Mouse (Mus musculus): ENCODE measurements around the gene Myrfl. TPM values are rescaled to one million over a fixed set of nuclear protein-coding genes. Genes with fewer than 3 reads are reported as not detected.

Myrfl gene
- polyA plus RNA-seq, 1 experiment from 2014 or later, result 7.3 TPM

DNA sequence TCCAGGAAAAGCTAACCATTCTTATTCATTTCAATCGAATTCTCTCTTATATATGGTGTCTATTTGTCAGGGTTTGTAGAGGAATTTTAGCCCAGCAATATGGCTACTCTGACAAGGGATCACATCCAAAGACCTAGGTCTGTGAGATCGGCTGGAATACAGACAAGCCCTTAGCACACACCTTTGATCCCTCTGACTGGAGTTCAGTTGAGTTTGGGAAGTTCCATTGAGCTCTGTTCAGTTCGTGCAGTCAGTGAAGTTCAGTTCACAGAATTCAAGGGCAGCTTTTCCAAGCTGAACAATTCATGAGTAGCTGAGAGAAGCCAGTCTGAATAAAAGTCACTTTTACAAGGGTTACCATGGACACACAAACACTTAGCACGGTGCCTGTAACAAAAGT lies 148.0 kb downstream of the Myrfl start:
- no peak for ATAC-seq
- Histone ChIP-seq H3K36me3 (ENCODE audit: control insufficient read depth, insufficient read depth) (no peaks in the 10 kb centered on the region), H3K4me3 (ENCODE audit: low read depth, low read length) (no peak overlapping the region), H3K4me1 (replicated peaks; ENCODE audit: control insufficient read depth, insufficient read depth, low read length) (no peaks in the 10 kb centered on the region), H3K27me3 (replicated peaks; ENCODE audit: control insufficient read depth, insufficient read depth, low read length) (no peaks in the 10 kb centered on the region), H3K4me2 (replicated peaks; ENCODE audit: low read depth) (no peak overlapping the region), H3K9me3 (ENCODE audit: control insufficient read depth) (no peaks in the 10 kb centered on the region), H3K9ac (ENCODE audit: low read depth, low read length) (no peak overlapping the region), H3K27ac (ENCODE audit: low read depth, low read length) (no peak overlapping the region)
- TF ChIP-seq CTCF (IDR thresholded peaks at IDR 0.05; ENCODE audit: low read depth), result no peak
- WGBS, result 88% methylated on average over 4 of the region's 4 CpGs

DNA sequence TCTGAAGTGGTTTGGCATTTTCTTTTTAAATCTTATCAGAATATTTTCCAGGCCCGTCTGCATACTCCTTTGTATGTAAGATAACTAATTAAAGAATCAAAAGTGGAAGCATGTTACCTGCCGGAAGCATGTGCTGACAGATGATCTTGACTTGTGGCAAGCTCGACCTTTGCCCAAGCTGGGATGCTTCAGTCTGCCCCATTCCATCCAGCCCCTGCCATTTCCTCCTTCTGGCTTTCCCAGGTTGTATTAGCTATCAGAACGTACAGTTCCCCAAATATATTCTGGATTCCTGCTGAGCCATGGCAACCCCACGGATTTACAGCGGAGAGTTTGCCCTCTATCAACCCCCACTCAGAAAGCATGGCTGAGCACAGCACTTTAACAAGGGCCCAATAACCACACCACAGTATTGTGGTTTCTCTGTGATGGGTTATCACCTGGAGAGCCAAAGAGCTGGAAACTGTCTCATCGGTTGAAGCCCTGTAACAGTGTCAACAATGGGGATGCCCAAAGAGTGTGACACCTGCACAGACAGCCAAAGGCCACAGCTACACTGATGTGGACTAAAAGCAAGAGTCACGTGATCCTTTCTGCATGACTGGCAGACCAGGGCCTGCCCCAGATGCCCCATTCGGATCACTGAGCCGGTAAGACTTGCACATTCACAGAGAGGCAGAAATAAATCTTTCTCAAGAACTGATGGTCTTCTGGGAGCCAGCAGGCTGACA lies 150.3 kb downstream of the Myrfl start:
- Histone ChIP-seq H3K9ac (ENCODE audit: low read depth, low read length) (no peak overlapping the region), H3K27me3 (replicated peaks; ENCODE audit: control insufficient read depth, insufficient read depth, low read length) (no peaks in the 10 kb centered on the region), H3K9me3 (ENCODE audit: control insufficient read depth) (no peaks in the 10 kb centered on the region), H3K4me3 (ENCODE audit: low read depth, low read length) (no peak overlapping the region), H3K27ac (ENCODE audit: low read depth, low read length) (no peak overlapping the region), H3K4me2 (replicated peaks; ENCODE audit: low read depth) (no peak overlapping the region), H3K36me3 (ENCODE audit: control insufficient read depth, insufficient read depth) (no peaks in the 10 kb centered on the region), H3K4me1 (replicated peaks; ENCODE audit: control insufficient read depth, insufficient read depth, low read length) (no peaks in the 10 kb centered on the region)
- TF ChIP-seq CTCF (IDR thresholded peaks at IDR 0.05; ENCODE audit: low read depth), result no peak
- ATAC-seq, result no peak
- 66% methylated on average over 10 of the region's 10 CpGs for WGBS

GRCm38 (mm10) chr10:116742696-116743095 lies 154.0 kb downstream of the Myrfl start:
- Histone ChIP-seq H3K36me3 (ENCODE audit: control insufficient read depth, insufficient read depth) (no peaks in the 10 kb centered on the region), H3K4me1 (replicated peaks; ENCODE audit: control insufficient read depth, insufficient read depth, low read length) (no peaks in the 10 kb centered on the region), H3K4me3 (ENCODE audit: low read depth, low read length) (no peak overlapping the region), H3K9me3 (ENCODE audit: control insufficient read depth) (no peaks in the 10 kb centered on the region), H3K27me3 (replicated peaks; ENCODE audit: control insufficient read depth, insufficient read depth, low read length) (no peaks in the 10 kb centered on the region), H3K4me2 (replicated peaks; ENCODE audit: low read depth) (no peak overlapping the region), H3K9ac (ENCODE audit: low read depth, low read length) (no peak overlapping the region), H3K27ac (ENCODE audit: low read depth, low read length) (no peak overlapping the region)
- no peak for TF ChIP-seq CTCF (IDR thresholded peaks at IDR 0.05; ENCODE audit: low read depth)
- ATAC-seq, result no peak
- WGBS, result 78% methylated on average over 2 of the region's 2 CpGs

- Histone ChIP-seq H3K9me3 (ENCODE audit: control insufficient read depth) (no peaks in the 10 kb centered on the region), H3K27me3 (replicated peaks; ENCODE audit: control insufficient read depth, insufficient read depth, low read length) (no peaks in the 10 kb centered on the region), H3K4me3 (ENCODE audit: low read depth, low read length) (no peak overlapping the region), H3K9ac (ENCODE audit: low read depth, low read length) (no peak overlapping the region), H3K4me1 (replicated peaks; ENCODE audit: control insufficient read depth, insufficient read depth, low read length) (no peaks in the 10 kb centered on the region), H3K36me3 (ENCODE audit: control insufficient read depth, insufficient read depth) (no peaks in the 10 kb centered on the region), H3K4me2 (replicated peaks; ENCODE audit: low read depth) (no peak overlapping the region), H3K27ac (ENCODE audit: low read depth, low read length) (no peak overlapping the region)
- no peak for ATAC-seq
- TF ChIP-seq CTCF (IDR thresholded peaks at IDR 0.05; ENCODE audit: low read depth), result no peak
- 75% methylated on average over 8 of the region's 8 CpGs for WGBS
Measured at GRCm38 (mm10) chr10:116742189-116742588, 154.5 kb downstream of the Myrfl start.

DNA sequence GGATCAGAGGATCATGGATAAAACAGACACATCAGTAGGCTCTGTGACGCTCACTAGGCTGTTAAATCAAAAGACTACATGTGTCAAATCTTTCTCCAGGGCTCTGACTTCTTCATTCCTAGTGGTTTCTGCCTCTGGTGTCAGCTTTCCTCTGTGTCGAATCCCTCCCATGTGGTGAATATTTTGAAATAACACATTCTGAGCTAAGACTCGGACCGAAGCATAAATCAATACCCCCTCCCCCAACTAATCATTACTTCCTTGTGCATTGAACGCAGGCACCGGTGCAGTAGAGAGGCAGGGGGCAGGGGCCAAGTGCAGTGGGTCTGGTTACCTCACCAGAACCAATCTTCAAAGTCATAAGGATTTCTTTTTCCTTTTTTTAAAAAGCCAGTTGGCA lies 155.4 kb downstream of the Myrfl start:
- Histone ChIP-seq H3K27ac (ENCODE audit: low read depth, low read length) (no peak overlapping the region), H3K4me3 (ENCODE audit: low read depth, low read length) (no peak overlapping the region), H3K9me3 (ENCODE audit: control insufficient read depth) (no peaks in the 10 kb centered on the region), H3K27me3 (replicated peaks; ENCODE audit: control insufficient read depth, insufficient read depth, low read length) (no peaks in the 10 kb centered on the region), H3K9ac (ENCODE audit: low read depth, low read length) (no peak overlapping the region), H3K36me3 (ENCODE audit: control insufficient read depth, insufficient read depth) (no peaks in the 10 kb centered on the region), H3K4me1 (replicated peaks; ENCODE audit: control insufficient read depth, insufficient read depth, low read length) (no peaks in the 10 kb centered on the region), H3K4me2 (replicated peaks; ENCODE audit: low read depth) (no peak overlapping the region)
- TF ChIP-seq CTCF (IDR thresholded peaks at IDR 0.05; ENCODE audit: low read depth), result no peak
- no peak for ATAC-seq
- WGBS, result 52% methylated on average over 6 of the region's 6 CpGs

- H3K4me3 ChIP-seq (ENCODE audit: low read depth, low read length), result no peak overlapping the region
- no peak overlapping the region for H3K27ac ChIP-seq (ENCODE audit: low read depth, low read length)
- no peak overlapping the region for H3K4me2 ChIP-seq (replicated peaks; ENCODE audit: low read depth)
- no peak for TF ChIP-seq CTCF (IDR thresholded peaks at IDR 0.05; ENCODE audit: low read depth)
- WGBS, result 69% methylated on average over 7 of the region's 7 CpGs
- no peaks in the 10 kb centered on the region for H3K27me3 ChIP-seq (replicated peaks; ENCODE audit: control insufficient read depth, insufficient read depth, low read length)
- no peak for ATAC-seq
- H3K9ac ChIP-seq (ENCODE audit: low read depth, low read length), result no peak overlapping the region
- H3K9me3 ChIP-seq (ENCODE audit: control insufficient read depth), result no peaks in the 10 kb centered on the region
- no peaks in the 10 kb centered on the region for H3K4me1 ChIP-seq (replicated peaks; ENCODE audit: control insufficient read depth, insufficient read depth, low read length)
- no peaks in the 10 kb centered on the region for H3K36me3 ChIP-seq (ENCODE audit: control insufficient read depth, insufficient read depth)
Measured at GRCm38 (mm10) chr10:116740073-116740472, 156.6 kb downstream of the Myrfl start.

Measured in intestine, postnatal 0 days (tissue).